Mouse (Mus musculus) brain, embryonic 14.5 days (tissue): ENCODE measurements around the gene Trim43b. TPM values are rescaled to one million over a fixed set of nuclear protein-coding genes. Genes with fewer than 3 reads are reported as not detected.
"Not testable (repeated sequence)": the region's sequence is repeated elsewhere in the genome, so short reads cannot be mapped to it uniquely, and the experiment has no call there.

Source experiments
- DNase-seq: peaks from one replicate; pipeline ENCODE4 v3.0.0-alpha.2; 2011; ENCODE audit warnings: low read depth
- polyA plus RNA-seq: library from polyadenylated mRNA; depleted of rRNA; stranded (reverse); fragments of >200 nt; gene quantifications from 2 replicates; pipeline ENCODE4 v1.2.3, GENCODE M21; 2012; rRNA removed

The Trim43b gene
- not detected in 2 replicates for polyA plus RNA-seq

DNA sequence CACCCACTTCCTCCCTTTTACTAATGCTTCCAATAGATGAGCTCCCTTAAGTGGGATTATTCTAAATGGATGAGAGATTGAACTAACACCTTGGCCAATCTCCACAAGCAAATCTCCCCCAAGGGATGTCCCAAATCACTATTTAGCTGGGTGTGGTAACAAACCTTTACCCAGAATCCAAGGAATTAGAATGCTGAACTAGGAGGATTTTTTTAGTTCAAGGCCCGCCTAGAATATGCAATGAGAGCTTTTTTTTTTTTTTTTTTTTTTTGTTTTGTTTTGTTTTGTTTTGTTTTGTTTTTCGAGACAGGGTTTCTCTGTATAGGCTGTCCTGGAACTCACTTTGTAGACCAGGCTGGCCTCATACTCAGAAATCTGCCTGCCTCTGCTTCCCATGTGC lies at the start of gene Trim43b:
TSS of gene Trim43b (minus strand) at position 101 of the 400 bp plus-strand sequence.
- DNase-seq, result not testable (repeated sequence)

DNA sequence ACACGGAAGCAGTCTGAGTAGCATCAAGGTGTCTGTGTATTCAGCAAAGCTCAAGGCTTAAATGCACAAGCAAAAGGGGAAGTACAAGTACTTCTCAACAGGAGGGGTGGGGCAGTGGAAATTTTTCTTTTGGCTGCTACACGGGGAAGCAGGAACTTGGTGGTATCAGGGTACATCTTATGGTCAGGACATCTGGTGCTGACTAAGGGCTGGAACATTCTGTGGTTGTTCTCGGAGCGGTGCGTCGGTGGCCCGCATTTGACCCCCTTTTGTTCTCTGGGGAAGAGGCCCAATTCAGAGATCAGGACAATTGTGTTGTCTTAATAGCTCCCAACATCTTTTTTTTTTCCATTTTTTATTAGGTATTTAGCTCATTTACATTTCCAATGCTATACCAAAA lies 11.9 kb upstream of the Trim43b start:
- not testable (repeated sequence) for DNase-seq

GRCm38 (mm10) chr9:89086746-89087145 lies 5.9 kb downstream of the Trim43b start:
- not testable (repeated sequence) for DNase-seq

DNA sequence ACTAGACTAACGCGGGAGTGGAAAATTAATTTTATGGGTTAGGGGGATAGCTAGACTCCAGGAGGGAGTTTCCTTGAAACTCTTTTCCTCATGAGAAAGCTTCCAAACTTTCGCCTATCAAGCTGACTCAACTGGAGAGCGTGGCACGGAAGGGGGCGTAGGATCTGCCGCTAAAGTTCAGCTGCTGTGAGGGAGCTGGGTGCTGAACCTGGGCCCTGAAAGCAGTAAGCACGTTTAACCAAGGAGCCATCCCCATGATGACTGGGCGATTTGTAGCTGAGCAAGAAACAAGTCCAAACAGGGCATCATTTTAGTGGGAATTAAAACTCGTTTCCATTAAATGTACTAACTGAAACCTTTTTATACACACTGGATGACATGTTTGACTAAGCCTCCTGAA lies 13.0 kb downstream of the Trim43b start:
- not testable (repeated sequence) for DNase-seq

GRCm38 (mm10) chr9:89076508-89076907 lies 16.1 kb downstream of the Trim43b start:
- not testable (repeated sequence) for DNase-seq

- not testable (repeated sequence) for DNase-seq
These were observed 25.5 kb downstream of the Trim43b start for GRCm38 (mm10) chr9:89067143-89067501.

- DNase-seq, result peak; percentile 83
These were observed 26.1 kb downstream of the Trim43b start for GRCm38 (mm10) chr9:89066378-89067142.

Other genes starting within 250 kb of the Trim43b start
- gene Bcl2a1a, start 135.9 kb downstream of the Trim43b start, polyA plus RNA-seq, result not detected in 2 replicates
- 0.71 and 0.85 TPM in 2 replicates for gene Bcl2a1b, start 106.4 kb upstream of the Trim43b start, polyA plus RNA-seq
- not detected in 2 replicates for gene Gm29094, start 106.5 kb upstream of the Trim43b start, polyA plus RNA-seq
- 8.7 and 8.9 TPM in 2 replicates for gene Mthfs, start 117.8 kb upstream of the Trim43b start, polyA plus RNA-seq